Mouse (Mus musculus) liver (tissue): ENCODE results near the gene Kcnk4.
A peak's percentile ranks its signal among the peaks of the same experiment; 100 is the strongest.

ENCODE experiments used
- DNase-seq: peaks from one replicate; pipeline ENCODE4 v3.0.0-alpha.2; 2020; ENCODE audit warnings: mixed read lengths

The Kcnk4 gene

GRCm38 (mm10) chr19:6968491-6969271 lies 34.4 kb upstream of the Kcnk4 start:
- DNase-seq = peak; percentile 47

DNA sequence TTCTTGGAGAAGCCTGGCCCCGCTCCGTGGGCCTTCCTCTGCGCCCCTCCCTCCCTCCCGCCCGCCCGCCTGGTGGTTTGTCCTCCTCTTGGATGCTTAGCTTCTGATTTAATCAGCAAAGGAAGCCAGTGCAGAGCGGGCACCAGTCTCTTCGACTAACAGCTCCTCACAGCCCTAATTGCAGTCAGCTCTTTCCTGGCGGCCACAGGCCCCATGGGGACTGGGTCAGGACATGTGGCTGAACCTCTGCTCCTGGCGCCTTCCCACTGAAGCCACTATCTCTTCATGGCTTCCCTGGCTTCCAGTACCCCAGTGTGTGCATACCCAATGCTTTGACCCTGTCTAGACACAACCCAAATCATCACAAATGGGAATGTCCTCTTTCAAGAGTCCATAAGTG lies 22.1 kb upstream of the Kcnk4 start:
- DNase-seq = no peak

DNA sequence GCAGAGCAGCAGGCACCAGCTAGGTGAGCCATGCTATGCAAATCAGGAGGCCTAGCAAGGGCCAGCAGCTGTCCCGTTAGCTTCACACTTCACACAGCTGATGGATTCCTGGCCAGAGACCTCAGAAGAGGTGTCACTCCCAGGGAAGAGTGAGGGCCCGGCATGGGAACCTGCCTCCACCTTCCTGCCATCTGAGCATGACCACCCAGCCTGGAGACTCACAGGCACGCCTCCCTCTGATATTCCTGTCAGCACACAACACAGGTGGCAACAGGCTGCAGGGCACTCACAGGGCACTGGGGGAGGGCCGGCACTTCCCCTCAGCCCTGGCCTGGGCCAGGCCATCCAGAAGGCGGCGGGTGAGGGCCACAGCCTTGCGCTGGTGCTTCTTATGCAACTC lies 21.1 kb upstream of the Kcnk4 start:
- no peak for DNase-seq

GRCm38 (mm10) chr19:6954046-6954445 lies 19.7 kb upstream of the Kcnk4 start:
- no peak for DNase-seq

DNA sequence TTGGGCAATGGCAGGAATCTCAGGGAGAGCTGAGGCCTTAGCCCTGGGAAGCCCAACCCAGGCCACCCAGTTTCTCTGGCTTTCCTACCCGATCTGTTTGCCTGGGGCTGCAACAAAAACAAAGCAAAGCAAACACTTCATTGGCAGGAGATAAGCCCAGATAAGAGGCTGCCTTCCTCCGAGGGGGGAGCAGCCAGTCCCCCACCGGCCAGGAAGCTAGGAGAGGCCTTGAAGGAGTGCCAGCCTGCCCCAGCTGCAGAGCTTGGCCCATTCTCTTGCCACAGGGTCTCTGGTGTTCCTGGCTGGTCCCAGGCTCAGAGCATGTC lies 18.4 kb upstream of the Kcnk4 start:
- DNase-seq = peak; percentile 41

DNA sequence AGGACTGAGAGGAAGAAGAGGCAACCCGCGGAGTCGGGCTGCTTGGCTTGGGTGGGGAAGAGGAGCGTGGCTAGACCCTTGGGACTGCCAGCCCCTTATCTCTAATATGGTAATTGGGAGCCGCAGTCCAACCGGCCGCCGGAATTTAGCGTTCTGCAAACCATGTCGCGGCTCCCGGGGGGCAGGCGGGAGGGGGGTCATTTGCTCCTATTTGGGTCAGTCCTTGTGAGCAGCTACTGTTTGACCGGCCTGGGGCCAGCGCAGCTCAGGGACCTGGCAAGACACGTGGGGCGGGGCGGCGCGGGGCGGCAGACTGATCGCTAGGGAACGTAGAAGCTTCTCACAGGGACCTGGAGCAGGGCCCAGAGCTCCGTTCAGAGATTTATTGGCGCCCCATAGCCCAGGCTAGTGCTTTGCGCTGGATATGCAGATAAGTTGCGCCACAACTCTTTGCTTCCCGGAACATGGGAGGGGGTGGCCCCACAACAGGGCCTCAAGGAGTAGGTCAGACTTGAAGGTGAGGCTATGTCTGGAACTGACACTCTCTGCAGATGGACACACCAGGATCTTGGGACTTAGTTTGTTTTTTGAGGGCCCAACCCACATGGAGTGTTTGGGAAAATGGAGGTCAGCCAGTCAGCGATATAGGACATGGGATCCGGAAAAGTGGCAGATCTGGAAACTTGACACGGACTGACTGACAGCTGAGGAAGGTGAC lies 17.8 kb upstream of the Kcnk4 start:
- peak; percentile 70 for DNase-seq

DNA sequence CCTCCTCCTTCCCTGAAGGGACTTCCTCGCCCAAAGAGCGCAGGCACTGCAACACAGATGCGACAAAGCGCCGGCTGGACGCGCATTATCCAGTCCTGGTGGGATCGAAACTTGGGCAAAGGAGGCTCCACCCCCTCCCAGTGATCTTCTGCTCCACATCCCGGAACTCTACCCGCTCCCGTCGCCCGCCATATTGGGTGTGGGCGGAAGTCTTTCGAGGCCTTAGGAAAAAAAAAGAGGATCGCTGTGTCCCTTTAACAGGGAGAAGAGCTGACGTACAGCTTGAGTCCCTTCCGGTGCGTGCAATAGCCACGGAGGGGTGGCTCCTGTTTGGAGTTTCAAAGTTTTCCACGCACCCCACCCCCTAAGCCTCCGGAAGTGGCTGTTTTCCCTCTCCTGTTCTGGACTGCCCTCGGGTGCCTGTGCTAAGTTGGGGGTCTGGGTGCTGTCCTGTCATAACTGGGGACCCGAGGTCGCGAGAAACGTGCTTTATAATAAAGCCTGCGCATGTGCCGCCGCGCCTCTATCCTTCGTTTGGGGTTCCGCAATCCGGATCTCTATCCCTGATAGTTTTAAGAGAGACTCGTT lies 17.2 kb upstream of the Kcnk4 start:
- peak; percentile 90 for DNase-seq

DNA sequence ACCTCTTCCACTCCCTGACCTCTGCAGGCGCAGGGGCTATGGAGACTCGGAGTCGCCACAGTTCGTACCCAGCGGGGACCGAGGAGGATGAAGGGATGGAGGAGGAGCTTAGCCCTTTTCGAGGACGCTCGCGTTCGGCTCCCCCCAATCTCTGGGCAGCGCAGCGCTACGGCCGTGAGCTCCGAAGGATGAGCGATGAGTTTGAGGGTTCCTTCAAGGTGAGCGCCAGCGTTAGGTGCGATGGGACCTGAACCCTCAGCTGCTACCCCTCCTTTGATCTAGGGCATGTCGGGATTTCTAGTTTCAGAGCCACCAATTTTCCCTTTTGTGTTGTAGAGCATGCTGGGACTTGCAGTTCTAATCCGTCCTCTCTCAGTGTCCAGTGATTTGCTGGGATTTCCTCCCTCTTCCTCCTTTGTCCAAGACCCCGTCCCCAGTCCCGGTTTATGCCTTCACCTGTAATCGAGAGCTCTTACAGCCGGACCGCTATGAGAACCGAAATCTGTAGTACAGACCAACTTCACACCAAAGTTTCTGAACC lies 16.4 kb upstream of the Kcnk4 start:
- peak; percentile 64 for DNase-seq

GRCm38 (mm10) chr19:6949951-6950350 lies 15.6 kb upstream of the Kcnk4 start:
- no peak for DNase-seq

DNA sequence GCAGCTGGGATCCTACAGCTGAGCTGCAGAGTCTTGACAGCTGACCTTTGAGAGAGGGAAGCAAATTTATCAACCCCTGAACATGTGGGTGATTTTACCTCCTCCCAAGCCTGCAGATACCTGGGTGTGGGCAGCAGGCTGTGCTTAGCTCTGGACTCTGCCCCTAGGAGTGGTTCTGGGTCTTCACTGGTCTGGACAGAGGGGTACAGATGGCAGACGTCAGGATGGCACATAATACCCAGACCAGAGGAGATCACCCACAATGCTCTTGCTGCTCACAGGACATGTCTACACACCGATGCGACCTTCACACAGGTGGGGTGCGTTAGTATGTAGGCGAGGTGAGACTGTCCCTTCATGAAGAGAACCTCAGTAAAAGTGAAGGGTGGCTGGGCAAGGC lies 15.2 kb upstream of the Kcnk4 start:
- no peak for DNase-seq

GRCm38 (mm10) chr19:6948186-6948585 lies 13.9 kb upstream of the Kcnk4 start:
- DNase-seq = no peak

- no peak for DNase-seq
Measured at GRCm38 (mm10) chr19:6947742-6948141, 13.4 kb upstream of the Kcnk4 start.

- DNase-seq = no peak
Measured at GRCm38 (mm10) chr19:6943709-6944108, 9.4 kb upstream of the Kcnk4 start.

DNA sequence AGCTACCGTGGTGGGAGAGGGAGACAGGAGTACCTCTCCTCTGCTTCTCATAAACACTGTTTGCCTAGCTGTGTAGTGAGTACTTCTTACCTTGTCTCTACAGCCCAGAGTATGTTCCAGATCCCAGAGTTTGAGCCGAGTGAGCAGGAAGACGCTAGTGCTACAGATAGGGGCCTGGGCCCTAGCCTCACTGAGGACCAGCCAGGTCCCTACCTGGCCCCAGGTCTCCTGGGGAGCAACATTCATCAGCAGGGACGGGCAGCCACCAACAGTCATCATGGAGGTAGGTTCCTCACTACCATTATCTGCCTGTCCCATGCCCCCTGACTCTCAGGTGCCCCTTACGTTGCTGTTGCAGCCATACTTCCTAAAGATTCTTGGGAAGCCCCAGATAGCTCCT lies 8.4 kb upstream of the Kcnk4 start:
- no peak for DNase-seq

DNA sequence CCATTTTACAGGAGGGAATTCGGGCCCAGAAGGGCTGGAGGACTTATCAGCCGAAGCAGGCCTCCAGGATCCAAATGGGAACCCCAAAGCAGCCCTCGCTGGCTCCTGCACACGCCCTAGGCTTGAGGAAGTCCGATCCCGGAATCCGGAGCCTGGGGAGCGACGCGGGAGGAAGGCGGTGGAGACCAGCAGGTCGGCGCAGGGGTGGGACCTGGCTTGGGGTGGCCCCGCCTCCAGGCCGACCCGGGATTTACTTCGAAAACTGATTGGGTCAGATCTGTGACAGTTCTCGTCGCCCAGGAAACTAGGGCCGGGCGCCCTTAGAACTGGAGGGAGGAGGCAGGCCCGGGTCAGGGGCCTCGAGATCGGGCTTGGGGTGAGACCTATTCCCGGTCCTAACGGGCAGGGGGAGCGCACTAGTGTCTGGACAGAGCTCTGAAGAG lies 8.0 kb upstream of the Kcnk4 start, which contains the start of gene Gpr137:
TSS of gene Gpr137 (minus strand) at position 232 of the 443 bp plus-strand sequence.
- peak; percentile 97 for DNase-seq

DNA sequence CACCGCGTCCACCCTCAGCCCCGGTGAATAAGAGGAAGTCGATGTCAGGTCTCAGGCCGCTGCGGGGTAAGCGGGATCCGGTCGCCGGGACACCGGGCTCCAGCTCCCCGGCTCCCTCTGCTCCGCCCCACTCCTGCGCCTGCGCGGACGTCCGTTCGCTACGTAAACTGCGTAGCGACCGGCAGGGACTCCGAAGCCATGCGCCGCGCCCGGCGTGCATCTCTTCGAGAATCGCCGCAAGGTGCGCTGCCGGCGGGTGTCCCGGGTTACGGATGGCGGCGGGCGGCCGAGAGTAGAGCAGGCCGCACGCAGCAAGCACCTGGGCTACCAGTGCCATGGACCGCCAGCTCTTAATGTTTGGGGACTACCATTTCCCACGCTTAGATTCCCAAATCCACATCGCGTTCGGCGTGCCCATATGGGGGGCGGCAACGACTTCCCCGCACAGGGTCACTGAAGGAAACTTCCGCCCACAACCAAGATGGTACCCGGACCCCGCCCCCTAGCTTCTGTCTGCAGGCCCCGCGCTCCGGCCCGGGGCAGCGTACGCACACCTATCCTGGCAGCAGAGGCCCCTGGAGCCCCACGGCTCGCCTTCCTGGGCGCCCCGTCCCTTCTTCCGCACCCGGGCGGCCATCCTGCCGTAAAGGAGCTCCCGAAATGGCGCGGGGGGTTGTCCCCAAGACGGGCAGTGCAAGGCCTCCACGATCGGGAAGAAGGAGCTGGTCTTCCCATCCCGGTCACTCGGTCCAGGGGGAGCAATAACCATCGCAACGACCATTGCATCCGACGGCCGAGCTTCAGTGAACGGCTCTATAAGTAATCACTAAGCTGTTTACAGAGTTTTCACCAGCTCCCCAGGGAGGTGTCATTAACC lies 7.3 kb upstream of the Kcnk4 start, which contains the start of gene Bad:
TSS of gene Bad (plus strand) at position 490 of the 877 bp plus-strand sequence.
- DNase-seq = peak; percentile 96

GRCm38 (mm10) chr19:6940396-6941351 lies 6.4 kb upstream of the Kcnk4 start:
- no peak for DNase-seq

DNA sequence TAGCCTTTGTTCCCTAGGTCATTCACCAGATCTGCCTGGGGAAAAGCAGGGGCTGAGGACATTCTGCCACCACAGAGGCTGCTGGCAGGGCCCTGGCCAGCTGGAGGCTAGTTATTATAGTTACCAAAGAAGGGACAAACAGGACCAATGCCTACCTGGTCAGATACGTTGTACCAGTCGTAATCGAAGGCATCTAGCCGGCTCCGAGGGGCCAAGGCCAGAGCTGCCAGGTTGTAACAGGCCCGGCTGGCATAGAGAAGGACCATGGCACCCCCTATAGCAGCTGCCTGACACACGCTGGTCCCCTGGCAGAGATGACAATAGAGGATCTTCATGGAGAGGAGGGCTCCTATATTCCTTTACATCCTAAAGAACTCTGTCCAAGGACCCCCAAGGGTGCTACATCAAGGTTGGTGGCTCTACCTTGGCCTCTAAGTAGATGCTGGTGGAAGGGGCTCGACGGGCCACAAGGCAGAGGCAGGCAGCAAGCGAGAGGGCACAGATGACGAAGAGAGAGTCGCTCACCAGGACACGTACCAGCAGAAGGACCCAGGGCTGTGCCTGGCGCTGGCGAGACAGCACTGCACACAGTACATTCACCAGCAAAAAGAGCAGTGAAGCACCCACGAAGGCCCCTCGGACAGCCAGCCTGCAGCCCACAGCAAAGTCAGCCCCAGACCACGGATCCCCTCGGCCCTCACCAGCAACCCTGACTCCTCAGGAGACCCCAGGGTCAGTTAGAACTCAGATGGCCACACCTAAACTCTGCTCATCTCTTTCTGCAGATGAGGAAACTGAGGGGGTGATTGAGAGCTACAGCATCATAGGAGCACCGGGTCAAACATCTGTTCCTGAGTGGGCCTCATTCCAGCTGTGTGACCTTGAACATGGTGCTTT lies 5.0 kb upstream of the Kcnk4 start:
- DNase-seq = no peak

DNA sequence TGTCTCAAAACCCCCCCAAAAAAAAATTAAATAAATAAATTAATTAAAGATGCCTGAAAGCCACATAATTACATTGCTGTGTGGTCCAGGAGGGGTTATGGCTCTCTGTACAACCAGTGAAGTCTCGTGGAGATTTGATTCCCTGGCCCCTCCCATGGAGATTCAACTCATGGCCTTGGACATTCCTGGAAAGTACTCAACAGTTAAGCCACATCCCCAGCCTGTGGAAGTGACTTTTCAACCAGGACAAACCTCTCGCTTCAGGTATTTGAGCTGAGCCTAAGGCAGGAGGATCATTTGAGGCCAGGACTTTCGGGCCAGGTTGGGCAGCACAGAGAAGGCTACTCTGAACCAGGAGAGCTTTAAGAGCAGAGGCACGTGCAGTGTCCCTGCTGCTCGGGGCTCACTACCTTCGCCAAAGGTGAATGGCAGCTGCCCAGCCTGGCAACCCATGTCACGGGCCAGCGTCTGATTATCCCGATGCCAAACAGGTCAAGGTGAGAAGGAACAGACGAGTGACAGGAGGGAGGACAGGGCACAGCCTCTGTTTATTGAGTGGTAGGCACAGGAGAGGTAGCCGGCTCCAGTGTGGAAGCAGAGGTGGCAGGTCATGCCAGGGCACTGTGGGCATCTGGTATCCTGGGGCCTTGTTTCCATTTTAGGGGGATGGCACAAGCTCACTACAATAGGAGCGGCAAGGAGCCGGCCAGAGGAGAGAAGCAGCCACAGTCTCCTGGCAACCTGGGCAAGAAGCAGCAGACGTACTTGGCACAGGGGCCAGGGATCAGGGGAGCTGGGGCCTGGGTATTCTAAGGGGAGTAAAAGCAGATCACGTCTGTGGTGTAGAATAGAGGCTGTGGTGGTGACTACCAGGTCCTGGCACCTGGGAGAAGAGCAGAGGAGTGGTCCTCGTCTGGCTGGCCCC lies 3.5 kb upstream of the Kcnk4 start:
- DNase-seq = no peak
